ENCODE assay signal across 9 mouse cellular contexts in genomic region chr4:154864961-154865760, GRCm38 (mm10). TPM values are rescaled to one million over a fixed set of nuclear protein-coding genes. Genes with fewer than 3 reads are reported as not detected.
A peak's percentile ranks its signal among the peaks of the same experiment; 100 is the strongest.
DNase-seq lines count a peak whose midpoint lies in the region; ATAC-seq and TF ChIP-seq lines count a peak whose summit lies in the region.
"Had no signal": no experiment of that assay in that cellular context is flagged by ENCODE, and none has a peak within 500 bp of the region (broad histone marks: within the 10 kb centered on the region; RNA-seq: fewer than 3 reads in every experiment).

No protein-coding gene starts in this region.

- WGBS in lung, embryonic 14.5 days: 78% methylated on average over 18 of the region's 18 CpGs
- WGBS in lung, adult 2 months: 80% methylated on average over 18 of the region's 18 CpGs
- 86% methylated on average over 18 of the region's 18 CpGs for WGBS in forebrain, embryonic 13.5 days
- 77% methylated on average over 18 of the region's 18 CpGs for WGBS in limb, embryonic 14.5 days
- WGBS in stomach, embryonic 16.5 days: 79% methylated on average over 18 of the region's 18 CpGs

- peak overlapping the region; percentile 87; the same call in 1 of the 2 replicates for H3K27ac ChIP-seq in lung, embryonic 14.5 days (ENCODE audit: low read depth)
- peak overlapping the region; percentile 60; the same call in 1 of the 2 replicates for H3K27ac ChIP-seq in forebrain, embryonic 13.5 days
- peak overlapping the region; percentile 84 for H3K27ac ChIP-seq in limb, embryonic 14.5 days (replicated peaks; ENCODE audit: low read depth, low read length)
- H3K27ac ChIP-seq in stomach, embryonic 16.5 days (ENCODE audit: low read length): peak overlapping the region; percentile 60

- H3K9ac ChIP-seq in lung, embryonic 14.5 days: peak overlapping the region; percentile 52
- peak overlapping the region; percentile 57 for H3K9ac ChIP-seq in forebrain, embryonic 13.5 days
- H3K9ac ChIP-seq in limb, embryonic 14.5 days (ENCODE audit: low read depth, low read length, severe bottlenecking): peak overlapping the region; percentile 56
- H3K9ac ChIP-seq in stomach, embryonic 16.5 days (ENCODE audit: low read length): peak overlapping the region; percentile 75

- DNase-seq in lung, embryonic 14.5 days: no peak
- DNase-seq in lung, adult 2 months: no peak
- DNase-seq in limb, embryonic 14.5 days (ENCODE audit: low spot score): no peak
- DNase-seq in thymus, postnatal 4 days: no peak
- DNase-seq in frontal cortex, adult 2 months (ENCODE audit: extremely low spot score in 1 of 2, low spot score in 1 of 2): no peak

- H3K4me2 ChIP-seq in lung, embryonic 14.5 days: peak overlapping the region; percentile 65
- H3K4me2 ChIP-seq in forebrain, embryonic 13.5 days: peak overlapping the region; percentile 62
- H3K4me2 ChIP-seq in limb, embryonic 14.5 days (replicated peaks; ENCODE audit: low read depth, low read length, severe bottlenecking): peak overlapping the region; percentile 71
- peak overlapping the region; percentile 70 for H3K4me2 ChIP-seq in stomach, embryonic 16.5 days (ENCODE audit: low read depth, low read length)

- no peak for TF ChIP-seq POLR2A in lung, adult 2 months (IDR thresholded peaks at IDR 0.05; ENCODE audit: borderline replicate concordance, extremely low read depth, low read depth, low read length)
- TF ChIP-seq POLR2A in limb, embryonic 14.5 days (IDR thresholded peaks at IDR 0.05; ENCODE audit: borderline replicate concordance, extremely low read depth, insufficient read depth, insufficient read length): no peak

- no peaks in the 10 kb centered on the region for H3K9me3 ChIP-seq in lung, embryonic 14.5 days (ENCODE audit: low read depth, low read length)
- no peaks in the 10 kb centered on the region for H3K9me3 ChIP-seq in forebrain, embryonic 13.5 days (replicated peaks)
- no peaks in the 10 kb centered on the region for H3K9me3 ChIP-seq in limb, embryonic 14.5 days (ENCODE audit: control insufficient read depth, low read length)
- no peaks in the 10 kb centered on the region for H3K9me3 ChIP-seq in stomach, embryonic 16.5 days (replicated peaks; ENCODE audit: control insufficient read depth, low read length)

- no peaks in the 10 kb centered on the region for H3K36me3 ChIP-seq in lung, embryonic 14.5 days (ENCODE audit: insufficient read depth)
- H3K36me3 ChIP-seq in forebrain, embryonic 13.5 days (ENCODE audit: poor library complexity, severe bottlenecking): no peaks in the 10 kb centered on the region
- no peaks in the 10 kb centered on the region for H3K36me3 ChIP-seq in limb, embryonic 14.5 days (ENCODE audit: control insufficient read depth, insufficient read depth, low read length)
- H3K36me3 ChIP-seq in stomach, embryonic 16.5 days (ENCODE audit: control insufficient read depth, insufficient read depth, low read length): no peaks in the 10 kb centered on the region

- ATAC-seq in lung, embryonic 14.5 days (ENCODE audit: insufficient read depth): peak; percentile 23; the same call in 1 of the 2 replicates
- no peak for ATAC-seq in forebrain, embryonic 13.5 days
- ATAC-seq in limb, embryonic 14.5 days (ENCODE audit: low FRiP score, low read depth): no peak; the same call in 1 of the 2 replicates
- ATAC-seq in stomach, embryonic 16.5 days (ENCODE audit: insufficient read depth, low FRiP score): no peak
- no peak for ATAC-seq in megakaryocyte-erythroid progenitor cell, adult 5-6 weeks (replicated peaks; ENCODE audit: low FRiP score, low TSS enrichment, poor library complexity, severe bottlenecking)

- no peak for TF ChIP-seq CTCF in lung, embryonic 14.5 days (IDR thresholded peaks at IDR 0.05; ENCODE audit: low read depth)
- no peak for TF ChIP-seq CTCF in lung, adult 2 months (IDR thresholded peaks at IDR 0.05; ENCODE audit: insufficient read depth, low read length)

- H3K27me3 ChIP-seq in lung, embryonic 14.5 days (ENCODE audit: insufficient read depth, low read length): no peaks in the 10 kb centered on the region
- H3K27me3 ChIP-seq in forebrain, embryonic 13.5 days: peaks cover 40% of the 10 kb centered on the region
- H3K27me3 ChIP-seq in limb, embryonic 14.5 days (ENCODE audit: control insufficient read depth, insufficient read depth, low read length): no peaks in the 10 kb centered on the region
- no peaks in the 10 kb centered on the region for H3K27me3 ChIP-seq in stomach, embryonic 16.5 days (ENCODE audit: control insufficient read depth, insufficient read depth, low read length)

- H3K4me3 ChIP-seq in lung, embryonic 14.5 days (ENCODE audit: low read depth, low read length): no peak overlapping the region
- H3K4me3 ChIP-seq in lung, adult 2 months (replicated peaks; ENCODE audit: extremely low read depth, low read depth, low read length): no peak overlapping the region
- H3K4me3 ChIP-seq in forebrain, embryonic 13.5 days: peak overlapping the region; percentile 40; the same call in 1 of the 2 replicates
- H3K4me3 ChIP-seq in limb, embryonic 14.5 days (replicated peaks; ENCODE audit: low read length): peak overlapping the region; percentile 39
- peak overlapping the region; percentile 49; the same call in 1 of the 2 replicates for H3K4me3 ChIP-seq in stomach, embryonic 16.5 days (replicated peaks; ENCODE audit: low read length)

- H3K4me1 ChIP-seq in lung, embryonic 14.5 days (ENCODE audit: insufficient read depth): peaks cover 8% of the 10 kb centered on the region; the same call in 1 of the 2 replicates
- H3K4me1 ChIP-seq in lung, adult 2 months (ENCODE audit: control insufficient read depth, insufficient read depth, low read length): no peaks in the 10 kb centered on the region
- peaks cover 14% of the 10 kb centered on the region for H3K4me1 ChIP-seq in forebrain, embryonic 13.5 days
- peaks cover 13% of the 10 kb centered on the region for H3K4me1 ChIP-seq in limb, embryonic 14.5 days (ENCODE audit: control insufficient read depth, insufficient read depth, low read length)
- H3K4me1 ChIP-seq in stomach, embryonic 16.5 days (ENCODE audit: control insufficient read depth, insufficient read depth, low read length): peaks cover 13% of the 10 kb centered on the region

RNA-seq across cellular contexts. Expression of gene Mmel1, which starts 4.2 kb away (rescaled TPM):
- polyA plus RNA-seq in lung, embryonic 14.5 days (2014; fragmentation: Nextera tagmentation; extraction: Ambion mirVana): 0.13 and 0.19 TPM in 2 replicates
- polyA plus RNA-seq in lung, adult 2 months (2012; rRNA removed): 0.09 and 0.12 TPM in 2 replicates
- 0.12 and 0.24 TPM in 2 replicates for polyA plus RNA-seq in forebrain, embryonic 13.5 days (2015; fragmentation: Nextera tagmentation; extraction: Ambion mirVana)
- polyA plus RNA-seq in limb, embryonic 14.5 days (2012; rRNA removed): 0.11 and 0.15 TPM in 2 replicates
- polyA plus RNA-seq in limb, embryonic 14.5 days (2014; fragmentation: Nextera tagmentation; extraction: Ambion mirVana): 0.10 TPM in 1 of 2 replicates, not detected in the other
- 0.20 and 0.30 TPM in 2 replicates for polyA plus RNA-seq in stomach, embryonic 16.5 days (2015; fragmentation: Nextera tagmentation; extraction: Ambion mirVana)
- total RNA-seq in megakaryocyte-erythroid progenitor cell, adult 5-6 weeks (2014; fragmentation: Nextera tagmentation): 5.5 TPM in 1 of 2 replicates, not detected in the other
- total RNA-seq in megakaryocyte-erythroid progenitor cell, adult 5-6 weeks (2017): 0.46 and 0.94 TPM in 2 replicates
- 0.38 and 0.52 TPM in 2 replicates for polyA plus RNA-seq in frontal cortex, adult 2 months (2012; rRNA removed)
- polyA plus RNA-seq: activated CD4-positive, CD25-positive, alpha-beta regulatory T cell, adult 4 months had no signal

RNA-seq across cellular contexts. Expression of gene Ttc34, which starts 27.9 kb away (rescaled TPM):
- 0.12 and 0.30 TPM in 2 replicates for polyA plus RNA-seq in lung, embryonic 14.5 days (2014; fragmentation: Nextera tagmentation; extraction: Ambion mirVana)
- polyA plus RNA-seq in lung, adult 2 months (2012; rRNA removed): 4.8 and 5.1 TPM in 2 replicates
- 0.31 and 0.45 TPM in 2 replicates for polyA plus RNA-seq in forebrain, embryonic 13.5 days (2015; fragmentation: Nextera tagmentation; extraction: Ambion mirVana)
- 0.09 and 0.13 TPM in 2 replicates for polyA plus RNA-seq in limb, embryonic 14.5 days (2012; rRNA removed)
- polyA plus RNA-seq in limb, embryonic 14.5 days (2014; fragmentation: Nextera tagmentation; extraction: Ambion mirVana): 0.06 and 0.10 TPM in 2 replicates
- polyA plus RNA-seq in stomach, embryonic 16.5 days (2015; fragmentation: Nextera tagmentation; extraction: Ambion mirVana): 0.04 and 0.09 TPM in 2 replicates
- not detected in 2 replicates for total RNA-seq in megakaryocyte-erythroid progenitor cell, adult 5-6 weeks (2014; fragmentation: Nextera tagmentation)
- total RNA-seq in megakaryocyte-erythroid progenitor cell, adult 5-6 weeks (2017): not detected in 2 replicates
- polyA plus RNA-seq in frontal cortex, adult 2 months (2012; rRNA removed): 2.1 and 2.3 TPM in 2 replicates
- polyA plus RNA-seq: activated CD4-positive, CD25-positive, alpha-beta regulatory T cell, adult 4 months had no signal

RNA-seq across cellular contexts. Expression of gene Fam213b, which starts 33.8 kb away (rescaled TPM):
- polyA plus RNA-seq in lung, embryonic 14.5 days (2014; fragmentation: Nextera tagmentation; extraction: Ambion mirVana): 37.4 and 39.9 TPM in 2 replicates
- polyA plus RNA-seq in lung, adult 2 months (2012; rRNA removed): 8.9 and 14.8 TPM in 2 replicates
- 29.5 and 34.1 TPM in 2 replicates for polyA plus RNA-seq in forebrain, embryonic 13.5 days (2015; fragmentation: Nextera tagmentation; extraction: Ambion mirVana)
- 24.3 and 33.6 TPM in 2 replicates for polyA plus RNA-seq in limb, embryonic 14.5 days (2012; rRNA removed)
- 48.0 and 51.8 TPM in 2 replicates for polyA plus RNA-seq in limb, embryonic 14.5 days (2014; fragmentation: Nextera tagmentation; extraction: Ambion mirVana)
- polyA plus RNA-seq in stomach, embryonic 16.5 days (2015; fragmentation: Nextera tagmentation; extraction: Ambion mirVana): 29.5 and 34.1 TPM in 2 replicates
- 1.6 TPM in 1 of 2 replicates, not detected in the other for total RNA-seq in megakaryocyte-erythroid progenitor cell, adult 5-6 weeks (2014; fragmentation: Nextera tagmentation)
- total RNA-seq in megakaryocyte-erythroid progenitor cell, adult 5-6 weeks (2017): 0.94 and 1.1 TPM in 2 replicates
- polyA plus RNA-seq in frontal cortex, adult 2 months (2012; rRNA removed): 121 and 126 TPM in 2 replicates

Comparison
In these comparisons a context has a peak if more than half of its experiments do, and no peak if none do; other contexts are left out.
1. H3K4me3 ChIP-seq: peak in forebrain, embryonic 13.5 days (single experiment), limb, embryonic 14.5 days (single experiment) and stomach, embryonic 16.5 days (single experiment); none in lung, embryonic 14.5 days (single experiment) and lung, adult 2 months (single experiment).
2. Peak in every context shown above with its lines, with median percentiles within 50 percentile points of each other: H3K27ac ChIP-seq, H3K4me2 ChIP-seq and H3K9ac ChIP-seq.